Mouse (Mus musculus): ENCODE results near the gene Slitrk3. TPM values are rescaled to one million over a fixed set of nuclear protein-coding genes. Genes with fewer than 3 reads are reported as not detected.

The Slitrk3 gene
- polyA plus RNA-seq, 1 experiment: not detected

GRCm38 (mm10) chr3:73053451-73053931 is 4.1 kb downstream of the Slitrk3 start:
- H3K4me3 ChIP-seq (replicated peaks; ENCODE audit: control insufficient read depth, low read depth, low read length): no peak overlapping the region

GRCm38 (mm10) chr3:73046248-73046647 is 11.4 kb downstream of the Slitrk3 start:
- TF ChIP-seq POLR2A (IDR thresholded peaks at IDR 0.05; ENCODE audit: borderline replicate concordance, control insufficient read depth, low read depth, low read length) (no peak), CTCF (IDR thresholded peaks at IDR 0.05; ENCODE audit: control insufficient read depth, insufficient read depth, low read length) (no peak)
- H3K27ac ChIP-seq (ENCODE audit: control insufficient read depth, insufficient read depth, low read depth, low read length, poor library complexity): no peak overlapping the region
- no peak overlapping the region for H3K4me3 ChIP-seq (replicated peaks; ENCODE audit: control insufficient read depth, low read depth, low read length)
- WGBS: 2% methylated on average over 3 of the region's 3 CpGs
- no peaks in the 10 kb centered on the region for H3K4me1 ChIP-seq (ENCODE audit: control insufficient read depth, insufficient read depth, low read length)

More at GRCm38 (mm10) chr3:73053451-73053931, 4.1 kb downstream of the Slitrk3 start:
- H3K4me1 ChIP-seq (ENCODE audit: control insufficient read depth, insufficient read depth, low read length): no peaks in the 10 kb centered on the region
- 2% methylated on average over 26 of the region's 26 CpGs for WGBS
- H3K27ac ChIP-seq (ENCODE audit: control insufficient read depth, insufficient read depth, low read depth, low read length, poor library complexity): no peak overlapping the region
- TF ChIP-seq POLR2A (IDR thresholded peaks at IDR 0.05; ENCODE audit: borderline replicate concordance, control insufficient read depth, low read depth, low read length) (no peak), CTCF (IDR thresholded peaks at IDR 0.05; ENCODE audit: control insufficient read depth, insufficient read depth, low read length) (no peak)

GRCm38 (mm10) chr3:73042256-73042655 is 15.3 kb downstream of the Slitrk3 start:
- no peak for TF ChIP-seq POLR2A (IDR thresholded peaks at IDR 0.05; ENCODE audit: borderline replicate concordance, control insufficient read depth, low read depth, low read length)
- no peak for TF ChIP-seq CTCF (IDR thresholded peaks at IDR 0.05; ENCODE audit: control insufficient read depth, insufficient read depth, low read length)
- no peak overlapping the region for H3K4me3 ChIP-seq (replicated peaks; ENCODE audit: control insufficient read depth, low read depth, low read length)
- no peaks in the 10 kb centered on the region for H3K4me1 ChIP-seq (ENCODE audit: control insufficient read depth, insufficient read depth, low read length)
- H3K27ac ChIP-seq (ENCODE audit: control insufficient read depth, insufficient read depth, low read depth, low read length, poor library complexity): no peak overlapping the region

GRCm38 (mm10) chr3:73006045-73006444 is 51.6 kb downstream of the Slitrk3 start:
- Histone ChIP-seq H3K4me3 (replicated peaks; ENCODE audit: control insufficient read depth, low read depth, low read length) (no peak overlapping the region), H3K27ac (ENCODE audit: control insufficient read depth, insufficient read depth, low read depth, low read length, poor library complexity) (no peak overlapping the region), H3K4me1 (ENCODE audit: control insufficient read depth, insufficient read depth, low read length) (no peaks in the 10 kb centered on the region)
- TF ChIP-seq CTCF (IDR thresholded peaks at IDR 0.05; ENCODE audit: control insufficient read depth, insufficient read depth, low read length) (no peak), POLR2A (IDR thresholded peaks at IDR 0.05; ENCODE audit: borderline replicate concordance, control insufficient read depth, low read depth, low read length) (no peak)
- WGBS: 21% methylated on average over 6 of the region's 6 CpGs

- H3K27ac ChIP-seq (ENCODE audit: control insufficient read depth, insufficient read depth, low read depth, low read length, poor library complexity): no peak overlapping the region
- 92% methylated on average over 4 of the region's 4 CpGs for WGBS
- H3K4me1 ChIP-seq (ENCODE audit: control insufficient read depth, insufficient read depth, low read length): no peaks in the 10 kb centered on the region
- no peak overlapping the region for H3K4me3 ChIP-seq (replicated peaks; ENCODE audit: control insufficient read depth, low read depth, low read length)
- no peak for TF ChIP-seq POLR2A (IDR thresholded peaks at IDR 0.05; ENCODE audit: borderline replicate concordance, control insufficient read depth, low read depth, low read length)
- no peak for TF ChIP-seq CTCF (IDR thresholded peaks at IDR 0.05; ENCODE audit: control insufficient read depth, insufficient read depth, low read length)
These were observed 54.5 kb downstream of the Slitrk3 start for GRCm38 (mm10) chr3:73002933-73003696.

GRCm38 (mm10) chr3:72997517-72997916 is 60.1 kb downstream of the Slitrk3 start:
- no peaks in the 10 kb centered on the region for H3K4me1 ChIP-seq (ENCODE audit: control insufficient read depth, insufficient read depth, low read length)
- 68% methylated on average over 4 of the region's 4 CpGs for WGBS
- no peak for TF ChIP-seq POLR2A (IDR thresholded peaks at IDR 0.05; ENCODE audit: borderline replicate concordance, control insufficient read depth, low read depth, low read length)
- no peak for TF ChIP-seq CTCF (IDR thresholded peaks at IDR 0.05; ENCODE audit: control insufficient read depth, insufficient read depth, low read length)
- H3K4me3 ChIP-seq (replicated peaks; ENCODE audit: control insufficient read depth, low read depth, low read length): no peak overlapping the region
- no peak overlapping the region for H3K27ac ChIP-seq (ENCODE audit: control insufficient read depth, insufficient read depth, low read depth, low read length, poor library complexity)

Other genes with a start within 250 kb of the Slitrk3 start
- gene Sis, start 89.9 kb downstream of the Slitrk3 start, polyA plus RNA-seq (2011; ENCODE audit: insufficient read depth, insufficient read length, low replicate concordance, missing spikeins): not detected in 2 replicates